Mouse (Mus musculus): ENCODE results near the gene Serpinb2. TPM values are rescaled to one million over a fixed set of nuclear protein-coding genes. Genes with fewer than 3 reads are reported as not detected.

Gene Serpinb2
- polyA plus RNA-seq, 1 experiment = not detected

DNA sequence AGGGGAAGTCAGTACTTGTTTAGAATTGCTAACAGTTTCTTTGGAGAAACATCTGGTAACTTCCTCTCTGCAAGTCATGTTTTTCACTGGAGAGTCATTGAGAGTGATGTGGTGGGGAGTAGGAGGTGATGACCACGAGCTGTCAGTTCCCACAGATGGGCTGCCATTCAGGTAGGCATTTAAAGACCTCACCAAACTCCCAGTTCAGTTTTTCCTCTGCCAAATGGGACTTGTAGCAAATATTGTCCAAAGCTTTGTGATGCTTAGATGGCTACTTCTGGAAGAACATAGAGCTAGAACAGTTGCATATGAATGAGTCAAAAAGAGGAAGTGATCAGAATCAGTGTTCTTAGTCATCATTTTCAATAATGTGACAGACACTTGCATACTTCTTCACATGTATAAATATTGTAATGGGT is 72.7 kb downstream of the Serpinb2 start:
- Histone ChIP-seq H3K9ac (ENCODE audit: low read depth, poor library complexity, severe bottlenecking) (no peak overlapping the region), H3K27ac (ENCODE audit: insufficient read depth, low read length) (no peak overlapping the region), H3K4me3 (ENCODE audit: low read depth, low read length) (no peak overlapping the region), H3K27me3 (ENCODE audit: control insufficient read depth, insufficient read depth, low read length, poor library complexity, severe bottlenecking) (no peaks in the 10 kb centered on the region), H3K9me3 (replicated peaks; ENCODE audit: control insufficient read depth, insufficient read depth, low read length, poor library complexity, severe bottlenecking) (no peaks in the 10 kb centered on the region), H3K36me3 (ENCODE audit: control insufficient read depth, insufficient read depth, low read length, poor library complexity, severe bottlenecking) (no peaks in the 10 kb centered on the region), H3K4me1 (ENCODE audit: control insufficient read depth, insufficient read depth, low read length) (no peaks in the 10 kb centered on the region)
- TF ChIP-seq CTCF (IDR thresholded peaks at IDR 0.05; ENCODE audit: low read depth, low read length) (no peak), POLR2A (IDR thresholded peaks at IDR 0.05; ENCODE audit: insufficient read depth, low read length) (no peak), EP300 (IDR thresholded peaks at IDR 0.05; ENCODE audit: insufficient read depth, low read depth, low read length) (no peak)

DNA sequence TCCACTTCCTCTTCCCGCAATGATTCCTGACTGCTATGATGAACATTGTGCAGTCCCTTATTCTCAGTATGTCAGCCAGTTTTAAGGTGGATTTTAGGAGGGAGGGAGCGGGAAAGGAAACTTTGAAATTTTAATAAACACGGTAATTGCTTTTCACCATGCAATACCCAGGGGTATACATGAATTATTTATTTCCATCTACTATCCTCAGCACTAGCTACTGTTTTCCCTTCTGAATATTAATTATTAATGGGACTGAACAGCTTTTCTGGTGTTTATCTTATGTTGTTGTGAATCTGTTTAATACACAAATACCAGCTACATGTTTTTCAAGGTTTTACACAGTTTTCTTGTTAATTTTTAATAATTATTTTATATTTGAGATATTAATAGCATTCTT is 73.7 kb downstream of the Serpinb2 start:
- TF ChIP-seq CTCF (IDR thresholded peaks at IDR 0.05; ENCODE audit: low read depth, low read length) = no peak
- no peak for TF ChIP-seq POLR2A (IDR thresholded peaks at IDR 0.05; ENCODE audit: insufficient read depth, low read length)
- no peak for TF ChIP-seq EP300 (IDR thresholded peaks at IDR 0.05; ENCODE audit: insufficient read depth, low read depth, low read length)
- no peak overlapping the region for H3K9ac ChIP-seq (ENCODE audit: low read depth, poor library complexity, severe bottlenecking)
- no peaks in the 10 kb centered on the region for H3K4me1 ChIP-seq (ENCODE audit: control insufficient read depth, insufficient read depth, low read length)
- no peaks in the 10 kb centered on the region for H3K36me3 ChIP-seq (ENCODE audit: control insufficient read depth, insufficient read depth, low read length, poor library complexity, severe bottlenecking)
- H3K27ac ChIP-seq (ENCODE audit: insufficient read depth, low read length) = no peak overlapping the region
- H3K27me3 ChIP-seq (ENCODE audit: control insufficient read depth, insufficient read depth, low read length, poor library complexity, severe bottlenecking) = no peaks in the 10 kb centered on the region
- no peak overlapping the region for H3K4me3 ChIP-seq (ENCODE audit: low read depth, low read length)
- H3K9me3 ChIP-seq (replicated peaks; ENCODE audit: control insufficient read depth, insufficient read depth, low read length, poor library complexity, severe bottlenecking) = no peaks in the 10 kb centered on the region

Other genes with a start within 250 kb of the Serpinb2 start
- not detected in 2 replicates for gene Serpinb3b, start 233.1 kb upstream of the Serpinb2 start, polyA plus RNA-seq (2011; ENCODE audit: insufficient read depth, insufficient read length, low read depth, missing spikeins)
- not detected in 2 replicates for gene Serpinb3c, start 233.1 kb upstream of the Serpinb2 start, polyA plus RNA-seq (2011; ENCODE audit: insufficient read depth, insufficient read length, low read depth, missing spikeins)
- not detected in 2 replicates for gene Serpinb11, start 150.2 kb upstream of the Serpinb2 start, polyA plus RNA-seq (2011; ENCODE audit: insufficient read depth, insufficient read length, low read depth, missing spikeins)
- gene Serpinb7, start 111.8 kb upstream of the Serpinb2 start, polyA plus RNA-seq (2011; ENCODE audit: insufficient read depth, insufficient read length, low read depth, missing spikeins) = 1.4 and 3.0 TPM in 2 replicates
- gene Serpinb8, start 78.6 kb downstream of the Serpinb2 start, polyA plus RNA-seq (2011; ENCODE audit: insufficient read depth, insufficient read length, low read depth, missing spikeins) = 3.4 and 3.6 TPM in 2 replicates